Mouse (Mus musculus) NIH3T3 (cell line): ENCODE data around the gene Olfr987.
A peak's percentile ranks its signal among the peaks of the same experiment; 100 is the strongest.
"Not testable (repeated sequence)": the region's sequence is repeated elsewhere in the genome, so short reads cannot be mapped to it uniquely, and the experiment has no call there.

ENCODE experiments used
- DNase-seq: peaks from one replicate; pipeline ENCODE4 v3.0.0-alpha.2; 2012; ENCODE audit warnings: low read depth

Olfr987 gene

DNA sequence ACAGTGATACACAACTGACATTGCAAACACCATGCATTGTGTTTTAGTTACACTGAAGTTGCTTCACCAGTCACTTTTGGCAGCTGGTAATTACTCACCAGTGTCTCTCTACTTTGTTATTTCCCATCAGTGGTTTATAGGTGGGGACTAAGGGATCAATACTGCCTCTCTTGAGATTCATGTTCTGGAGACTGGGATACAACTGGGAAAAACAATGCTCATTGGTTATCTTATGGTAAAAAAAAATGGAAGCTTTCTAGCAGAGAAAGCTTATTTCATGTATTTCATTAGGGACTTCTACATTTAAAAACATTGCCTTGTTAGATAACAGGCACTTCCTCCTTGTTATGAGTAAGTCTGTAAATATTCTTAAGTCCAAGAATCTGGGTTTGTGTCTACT, at the start of gene Olfr987:
Gene Olfr987 (minus strand): TSS at position 101 of the 400 bp plus-strand sequence.
- not testable (repeated sequence) for DNase-seq

DNA sequence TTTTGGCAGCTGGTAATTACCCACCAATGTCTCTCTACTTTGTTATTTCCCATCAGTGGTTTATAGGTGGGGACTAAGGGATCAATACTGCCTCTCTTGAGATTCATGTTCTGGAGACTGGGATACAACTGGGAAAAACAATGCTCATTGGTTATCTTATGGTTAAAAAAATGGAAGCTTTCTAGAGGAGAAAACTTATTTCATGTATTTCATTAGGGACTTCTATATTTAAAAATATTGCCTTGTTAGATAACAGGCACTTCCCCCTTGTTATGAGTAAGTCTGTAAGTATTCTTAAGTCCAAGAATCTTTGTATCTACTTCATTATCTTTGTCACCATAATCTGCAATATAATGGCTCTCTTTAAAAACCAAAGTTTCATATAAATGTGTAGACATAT, 24.0 kb upstream of the Olfr987 start, which contains the start of gene Olfr988:
Gene Olfr988 (minus strand): TSS at position 101 of the 400 bp plus-strand sequence.
- DNase-seq, result not testable (repeated sequence)

DNA sequence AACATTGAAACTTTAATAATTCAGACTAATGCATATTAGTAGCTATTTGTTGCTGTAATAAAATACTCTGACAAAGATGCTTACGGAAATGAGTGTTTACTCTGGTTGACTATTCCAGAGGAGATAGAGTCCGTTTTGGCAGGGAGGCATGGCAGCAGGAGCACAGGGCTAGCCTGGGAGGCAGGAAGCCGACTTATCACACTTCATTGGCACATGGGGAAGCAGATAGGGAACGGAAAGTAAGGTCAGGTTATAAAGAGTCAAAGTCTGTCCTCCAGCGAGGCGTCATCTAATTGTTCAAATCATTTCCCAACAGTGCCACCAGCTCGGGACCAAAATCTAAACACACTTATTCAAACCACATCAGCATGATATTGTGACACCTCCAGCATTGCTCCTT, 857 bp upstream of the Olfr987 start:
- no peak for DNase-seq

DNA sequence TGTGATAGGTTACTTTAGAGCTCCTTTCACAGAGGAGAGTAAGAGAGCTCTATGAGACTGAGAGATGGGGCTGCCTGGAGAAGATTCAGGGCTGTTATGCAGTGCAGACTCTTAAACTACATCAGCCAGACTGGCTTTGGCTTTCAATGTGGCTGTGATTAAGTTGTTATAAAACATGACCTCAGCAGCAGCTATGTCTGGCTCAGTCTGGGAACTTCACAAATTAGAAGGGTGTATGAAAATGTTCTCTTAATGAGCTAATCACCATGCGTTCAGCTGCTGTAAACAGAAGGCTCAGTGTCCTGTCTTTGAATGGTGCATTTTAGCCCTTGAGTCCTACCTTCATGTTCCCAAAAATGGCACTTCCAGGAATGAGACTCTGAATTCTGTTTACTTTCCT, 20.0 kb downstream of the Olfr987 start:
- DNase-seq, result no peak

DNA sequence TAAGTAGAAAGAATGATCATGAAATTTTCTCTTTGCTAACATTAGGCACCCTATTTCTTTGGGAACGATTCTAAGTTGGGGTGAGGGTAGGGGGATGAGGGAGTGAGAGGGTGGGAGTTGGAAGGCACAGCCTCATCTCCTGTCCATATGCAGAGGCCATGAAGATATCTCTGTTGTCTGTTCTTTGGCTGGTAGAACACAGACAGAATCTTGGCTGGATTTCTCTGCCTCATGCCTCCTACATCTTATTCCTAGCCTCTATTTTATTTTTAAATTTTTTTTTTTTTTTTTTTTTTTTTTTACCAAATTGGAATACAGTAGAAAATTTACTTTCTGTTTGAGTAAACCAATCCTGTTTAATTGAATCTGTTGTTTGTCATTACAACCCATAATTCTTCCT, 53.7 kb downstream of the Olfr987 start:
- no peak for DNase-seq

DNA sequence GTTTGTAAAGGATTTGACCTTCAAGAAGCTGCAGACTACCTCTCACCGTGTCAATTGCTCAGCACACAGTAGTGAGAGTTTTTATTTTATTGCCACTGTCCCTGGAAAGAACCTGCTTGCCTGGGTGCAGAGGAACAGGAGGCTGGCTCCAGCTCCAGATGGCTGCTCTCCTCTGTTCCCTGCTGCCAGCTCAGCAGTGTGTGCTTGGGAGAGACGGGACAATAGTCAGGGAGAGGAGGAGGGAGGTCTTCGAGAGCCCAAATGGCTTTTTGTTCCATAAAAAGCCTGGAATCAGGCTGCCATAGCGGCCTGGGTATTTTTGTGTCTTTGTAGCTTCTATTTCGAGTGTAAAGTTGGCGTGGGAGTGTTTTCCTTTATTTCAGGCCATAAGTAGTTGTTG, 54.5 kb downstream of the Olfr987 start:
- no peak for DNase-seq

DNA sequence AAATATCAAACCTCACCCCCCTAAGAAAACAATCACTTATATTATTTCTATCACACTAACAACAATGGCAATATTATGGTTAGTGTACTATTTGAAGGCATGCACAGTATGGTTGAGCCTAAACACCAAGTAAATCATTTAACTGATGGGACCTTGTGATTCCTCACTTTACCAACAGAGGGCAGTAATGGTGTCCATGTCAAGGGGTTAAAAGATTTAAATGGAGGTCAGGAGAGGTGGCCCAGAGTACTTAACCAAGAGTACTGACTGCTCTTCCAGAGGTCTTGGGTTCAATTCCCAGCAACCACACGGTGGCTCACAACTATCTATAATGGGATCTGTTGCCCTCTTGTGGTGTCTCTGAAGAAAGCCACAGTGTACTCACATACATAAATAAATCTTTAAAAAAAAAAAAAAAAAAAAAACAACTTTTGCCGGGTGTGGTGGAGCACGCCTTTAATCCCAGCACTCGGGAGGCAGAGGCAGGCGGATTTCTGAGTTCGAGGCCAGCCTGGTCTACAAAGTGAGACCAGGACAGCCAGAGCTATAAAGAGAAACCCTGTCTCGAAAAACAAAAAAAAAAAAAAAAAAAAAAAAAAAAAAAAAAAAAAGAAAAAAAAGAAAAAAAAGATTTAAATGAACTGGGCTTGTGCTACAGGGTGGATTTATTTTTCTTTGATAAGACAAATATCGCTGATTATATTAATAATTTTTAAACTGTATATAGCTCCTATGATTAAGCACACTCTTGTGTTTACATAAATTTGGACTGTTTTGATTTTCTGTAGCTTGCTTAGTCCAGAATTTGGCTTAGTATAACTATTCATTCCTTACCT, 55.3 kb downstream of the Olfr987 start:
- DNase-seq, result peak; percentile 2

DNA sequence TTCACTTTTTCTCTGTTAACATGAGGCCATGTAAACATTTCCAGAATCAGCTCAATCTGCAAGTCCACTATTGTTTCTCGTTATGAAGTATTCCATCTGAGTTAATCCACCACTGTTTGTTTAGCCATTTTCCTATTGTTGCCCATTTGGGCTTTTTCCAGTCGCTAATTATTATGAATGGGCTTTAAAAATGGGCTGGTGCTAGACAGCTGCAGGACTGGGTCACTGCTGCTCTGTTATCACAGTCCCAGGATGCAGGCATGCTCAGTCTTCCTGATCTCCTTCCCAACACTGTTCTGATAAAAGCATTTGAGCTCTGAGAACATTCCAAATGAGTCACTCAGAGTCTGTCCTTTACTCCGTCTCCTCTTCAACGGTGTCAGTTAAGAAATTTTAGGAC, 58.1 kb downstream of the Olfr987 start:
- no peak for DNase-seq
